Mouse (Mus musculus) myocyte (in vitro differentiated cells): Measurements from ENCODE around the gene Trak1. TPM values are rescaled to one million over a fixed set of nuclear protein-coding genes. Genes with fewer than 3 reads are reported as not detected.

Experiments
- H3K27me3 ChIP-seq: one replicate; pipeline ENCODE4 v1.6.1; 2011; ENCODE audit not compliant: control insufficient read depth, insufficient read depth, insufficient read length
- H3K36me3 ChIP-seq: one replicate; pipeline ENCODE4 v1.6.1; 2011; ENCODE audit not compliant: control insufficient read depth, insufficient read depth
- H3K4me2 ChIP-seq: one replicate; pipeline ENCODE4 v1.6.1; 2011; ENCODE audit warnings: low read depth, control low read depth
- H3K4me3 ChIP-seq: one replicate; pipeline ENCODE4 v1.5.1; 2011; ENCODE audit warnings: mild to moderate bottlenecking, control low read depth, moderate library complexity
- H3K79me2 ChIP-seq: one replicate; pipeline ENCODE4 v1.6.1; 2011; ENCODE audit not compliant: control insufficient read depth, insufficient read depth
- H3ac ChIP-seq: one replicate; pipeline ENCODE4 v1.6.1; 2011; ENCODE audit not compliant: control insufficient read depth, insufficient read length
- CEBPB ChIP-seq: IDR thresholded peaks from 2 replicates; pipeline ENCODE4 v1.6.1; 2011; ENCODE audit warnings: mild to moderate bottlenecking, moderate library complexity; ENCODE audit not compliant: poor library complexity, insufficient read depth, severe bottlenecking
- E2F4 ChIP-seq: IDR thresholded peaks from one replicate; pipeline ENCODE4 v1.6.1; 2011; ENCODE audit warnings: mild to moderate bottlenecking, control low read depth, moderate library complexity; ENCODE audit not compliant: insufficient read depth
- MAX ChIP-seq: IDR thresholded peaks from one replicate; pipeline ENCODE4 v1.6.1; 2011; ENCODE audit warnings: low read depth, mild to moderate bottlenecking, control low read depth
- MYOD1 ChIP-seq, 3 experiments: IDR thresholded peaks; one replicate each; pipeline ENCODE4 v1.6.1; 2011; ENCODE audit warnings: control low read depth in 2 of 3, low read depth in 2 of 3, mild to moderate bottlenecking in 2 of 3, moderate library complexity in 1 of 3; ENCODE audit not compliant: insufficient read length in 2 of 3, control insufficient read depth in 1 of 3
- MYOG ChIP-seq, 3 experiments: IDR thresholded peaks; one replicate each; pipeline ENCODE4 v1.6.1; 2011; ENCODE audit warnings: control low read depth in 2 of 3, low read depth in 2 of 3, mild to moderate bottlenecking in 2 of 3; ENCODE audit not compliant: insufficient read length in 2 of 3, control insufficient read depth in 1 of 3, insufficient read depth in 1 of 3
- POLR2A ChIP-seq: IDR thresholded peaks from one replicate; pipeline ENCODE4 v1.6.1; 2011; ENCODE audit warnings: low read depth, mild to moderate bottlenecking, control low read depth, moderate library complexity; ENCODE audit not compliant: insufficient read length
- POLR2AphosphoS2 ChIP-seq: IDR thresholded peaks from one replicate; pipeline ENCODE4 v1.6.1; 2011; ENCODE audit warnings: low read depth, control low read depth; ENCODE audit not compliant: insufficient read length
- REST ChIP-seq: IDR thresholded peaks from one replicate; pipeline ENCODE4 v1.6.1; 2011; ENCODE audit warnings: mild to moderate bottlenecking, control low read depth, moderate library complexity; ENCODE audit not compliant: insufficient read depth, insufficient read length
- SRF ChIP-seq: IDR thresholded peaks from one replicate; pipeline ENCODE4 v1.6.1; 2011; ENCODE audit warnings: low read depth; ENCODE audit not compliant: control insufficient read depth, insufficient read length
- TCF12 ChIP-seq: IDR thresholded peaks from one replicate; pipeline ENCODE4 v1.6.1; 2011; ENCODE audit warnings: mild to moderate bottlenecking, control low read depth; ENCODE audit not compliant: poor library complexity, insufficient read depth, severe bottlenecking
- TCF3 ChIP-seq: IDR thresholded peaks from one replicate; pipeline ENCODE4 v1.6.1; 2011; ENCODE audit warnings: low read depth, control low read depth; ENCODE audit not compliant: insufficient read length
- USF1 ChIP-seq: IDR thresholded peaks from one replicate; pipeline ENCODE4 v1.6.1; 2011; ENCODE audit warnings: low read depth, mild to moderate bottlenecking, control low read depth, moderate library complexity
- polyA plus RNA-seq: library from polyadenylated mRNA; unstranded; fragments of >200 nt; fragmentation: generic; extraction: Trizol; gene quantifications from one replicate; pipeline ENCODE4 v1.2.1, GENCODE M21; 2012; ENCODE audit warnings: missing spikeins

Trak1 gene
- polyA plus RNA-seq, 1 experiment = 60.8 TPM

GRCm38 (mm10) chr9:121312237-121312891, 15.1 kb downstream of the Trak1 start:
- TF ChIP-seq MYOG (IDR thresholded peaks at IDR 0.05; ENCODE audit: control insufficient read depth in 1 of 3, insufficient read depth in 1 of 3, insufficient read length in 2 of 3, low read depth in 2 of 3) (no peak), TCF12 (no peak), MAX (no peak), MYOD1 (IDR thresholded peaks at IDR 0.05; ENCODE audit: control insufficient read depth in 1 of 3, insufficient read length in 2 of 3, low read depth in 2 of 3) (no peak), CEBPB (no peak), POLR2AphosphoS2 (no peak), USF1 (no peak), TCF3 (no peak), SRF (no peak), REST (no peak)
- no peak overlapping the region for H3K4me3 ChIP-seq
- H3K36me3 ChIP-seq = no peaks in the 10 kb centered on the region
- H3K27me3 ChIP-seq = no peaks in the 10 kb centered on the region
- no peak overlapping the region for H3K4me2 ChIP-seq
- H3K79me2 ChIP-seq = peaks cover 74% of the 10 kb centered on the region
- no peak overlapping the region for H3ac ChIP-seq

GRCm38 (mm10) chr9:121313656-121314374, 16.5 kb downstream of the Trak1 start:
- Histone ChIP-seq H3K27me3 (no peaks in the 10 kb centered on the region), H3K36me3 (peaks cover 7% of the 10 kb centered on the region), H3K79me2 (peaks cover 72% of the 10 kb centered on the region), H3K4me3 (peak overlapping the region; percentile 26), H3ac (peak overlapping the region; percentile 2), H3K4me2 (peak overlapping the region; percentile 97)
- TF ChIP-seq MAX (no peak), POLR2AphosphoS2 (peak; percentile 68), MYOD1 (IDR thresholded peaks at IDR 0.05; ENCODE audit: control insufficient read depth in 1 of 3, insufficient read length in 2 of 3, low read depth in 2 of 3) (peak in 2 of 3 experiments; percentile 88 to 91), SRF (no peak), E2F4 (no peak), USF1 (peak; percentile 99), REST (no peak), TCF12 (peak; percentile 57), MYOG (IDR thresholded peaks at IDR 0.05; ENCODE audit: control insufficient read depth in 1 of 3, insufficient read depth in 1 of 3, insufficient read length in 2 of 3, low read depth in 2 of 3) (peak in 2 of 3 experiments; percentile 23 to 73), POLR2A (peak; percentile 45), CEBPB (no peak), TCF3 (no peak)

GRCm38 (mm10) chr9:121314541-121315152, 17.3 kb downstream of the Trak1 start:
- H3K27me3 ChIP-seq = no peaks in the 10 kb centered on the region
- peaks cover 7% of the 10 kb centered on the region for H3K36me3 ChIP-seq
- H3ac ChIP-seq = peak overlapping the region; percentile 2
- peak overlapping the region; percentile 26 for H3K4me3 ChIP-seq
- peaks cover 71% of the 10 kb centered on the region for H3K79me2 ChIP-seq
- H3K4me2 ChIP-seq = peak overlapping the region; percentile 97
- TF ChIP-seq MYOD1 (IDR thresholded peaks at IDR 0.05; ENCODE audit: control insufficient read depth in 1 of 3, insufficient read length in 2 of 3, low read depth in 2 of 3) (no peak), REST (no peak), POLR2AphosphoS2 (peak; percentile 38), POLR2A (peak; percentile 57)

- H3ac ChIP-seq = no peak overlapping the region
Measured at GRCm38 (mm10) chr9:121315901-121316595, 18.7 kb downstream of the Trak1 start.

More at GRCm38 (mm10) chr9:121315901-121316595, 18.7 kb downstream of the Trak1 start:
- peak overlapping the region; percentile 97 for H3K4me2 ChIP-seq
- H3K79me2 ChIP-seq = peaks cover 65% of the 10 kb centered on the region
- H3K27me3 ChIP-seq = no peaks in the 10 kb centered on the region
- TF ChIP-seq MYOG (IDR thresholded peaks at IDR 0.05; ENCODE audit: control insufficient read depth in 1 of 3, insufficient read depth in 1 of 3, insufficient read length in 2 of 3, low read depth in 2 of 3) = no peak
- TF ChIP-seq MYOD1 (IDR thresholded peaks at IDR 0.05; ENCODE audit: control insufficient read depth in 1 of 3, insufficient read length in 2 of 3, low read depth in 2 of 3) = no peak
- TF ChIP-seq TCF12 = no peak
- TF ChIP-seq TCF3 = no peak
- TF ChIP-seq MAX = no peak
- TF ChIP-seq REST = no peak
- TF ChIP-seq POLR2A = no peak
- no peak for TF ChIP-seq POLR2AphosphoS2
- TF ChIP-seq SRF = no peak
- TF ChIP-seq CEBPB = no peak
- peaks cover 7% of the 10 kb centered on the region for H3K36me3 ChIP-seq
- H3K4me3 ChIP-seq = no peak overlapping the region
